Mouse (Mus musculus) adrenal gland, postnatal 0 days (tissue): ENCODE measurements around the gene Gm11937. TPM values are rescaled to one million over a fixed set of nuclear protein-coding genes. Genes with fewer than 3 reads are reported as not detected.

Experiments used
- polyA plus RNA-seq: library from polyadenylated mRNA; unstranded; fragments of >200 nt; fragmentation: Nextera tagmentation; extraction: Ambion mirVana; gene quantifications from 2 replicates; pipeline ENCODE4 v1.2.1, GENCODE M21; 2015

The Gm11937 gene
- polyA plus RNA-seq = not detected in 2 replicates

DNA sequence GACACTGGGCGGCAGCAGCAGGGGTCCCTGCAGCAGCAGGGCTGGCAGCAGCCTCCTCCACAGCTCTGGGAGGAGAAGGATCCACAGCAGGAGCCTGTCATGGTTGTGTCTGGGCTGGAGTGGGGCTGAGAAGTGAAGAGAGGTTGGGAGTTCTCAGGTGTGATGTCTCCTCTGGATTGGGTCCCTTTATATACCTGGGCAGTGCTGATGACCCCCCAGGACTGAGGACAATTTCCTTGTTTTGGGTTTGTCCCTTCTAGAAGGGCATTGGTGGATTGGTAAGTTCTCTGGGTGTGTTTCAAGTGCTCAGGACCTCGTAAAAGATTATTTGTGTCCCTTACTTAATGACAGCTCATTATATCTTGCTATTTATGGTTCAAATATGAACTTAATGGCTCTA lies at the start of gene Gm11937:
Gene Gm11937 (minus strand): TSS at position 101 of the 400 bp plus-strand sequence.

DNA sequence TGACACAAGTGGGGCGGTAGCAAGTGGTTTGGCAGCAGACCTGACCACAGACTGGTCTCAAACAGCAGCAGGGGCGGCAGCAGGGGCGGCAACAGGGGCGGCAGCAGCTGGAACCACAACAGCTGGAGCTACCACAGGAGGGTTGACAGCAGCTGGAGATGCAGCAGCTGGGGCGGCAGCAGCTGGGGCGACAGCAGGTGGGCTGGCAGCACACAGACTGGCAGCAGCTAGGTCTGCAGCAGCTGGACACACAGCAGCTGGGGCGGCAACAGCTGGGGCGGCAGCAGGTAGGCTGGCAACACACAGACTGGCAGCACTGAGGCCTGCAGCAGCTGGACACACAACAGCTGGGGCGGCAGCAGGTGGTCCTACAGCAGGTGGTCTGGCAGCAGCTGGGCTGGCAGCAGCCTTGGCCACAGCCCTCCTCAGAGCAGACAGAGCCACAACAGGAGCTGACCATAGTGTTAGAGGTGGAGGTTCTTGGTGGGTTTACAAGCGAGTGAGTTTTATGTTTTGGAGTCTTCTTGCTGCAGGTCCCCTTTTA lies 48.5 kb upstream of the Gm11937 start, which contains the start of gene Gm11563:
Gene Gm11563 (minus strand): TSS at position 494 of the 544 bp plus-strand sequence.

DNA sequence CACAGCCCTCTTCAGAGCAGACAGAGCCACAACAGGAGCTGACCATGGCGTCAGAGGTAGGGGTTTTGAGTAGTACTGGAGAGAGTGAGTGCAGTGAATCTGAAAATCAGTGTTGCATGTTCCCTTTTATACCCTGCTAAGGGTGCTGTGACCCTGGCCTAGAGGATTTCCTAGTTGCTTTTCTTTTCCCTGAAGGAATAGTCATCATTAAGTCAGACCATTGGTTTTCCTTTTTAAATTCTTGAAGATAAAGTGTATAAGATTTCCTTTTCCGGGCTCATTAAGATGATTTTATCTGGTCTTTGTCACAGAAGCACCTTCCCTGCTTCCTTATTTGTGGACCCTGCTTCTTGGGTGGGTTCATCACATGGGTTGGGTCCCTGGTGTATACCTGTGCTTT lies 40.1 kb upstream of the Gm11937 start, which contains the start of gene Gm11555:
Gene Gm11555 (minus strand): TSS at position 101 of the 400 bp plus-strand sequence.

DNA sequence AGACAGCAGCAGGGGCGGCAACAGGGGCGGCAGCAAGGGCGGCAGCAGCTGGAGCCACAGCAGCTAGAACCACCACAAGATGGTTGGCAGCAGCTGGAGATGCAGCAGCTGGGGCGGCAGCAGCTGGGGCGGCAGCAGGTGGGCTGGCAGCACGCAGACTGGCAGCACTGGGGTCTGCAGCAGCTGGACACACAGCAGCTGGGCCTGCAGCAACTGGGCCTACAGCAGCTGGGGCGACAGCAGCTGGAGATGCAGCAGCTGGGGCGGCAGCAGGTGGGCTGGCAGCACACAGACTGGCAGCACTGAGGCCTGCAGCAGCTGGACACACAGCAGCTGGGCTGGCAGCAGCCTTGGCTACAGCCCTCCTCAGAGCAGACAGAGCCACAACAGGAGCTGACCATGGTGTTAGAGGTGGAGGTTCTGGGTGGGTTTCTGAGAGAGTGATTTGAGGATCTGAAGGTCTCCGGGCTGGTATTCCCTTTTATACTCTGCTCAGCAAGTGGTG lies 33.7 kb upstream of the Gm11937 start, which contains the start of gene Krtap4-7:
Gene Krtap4-7 (minus strand): TSS at position 455 of the 505 bp plus-strand sequence.

DNA sequence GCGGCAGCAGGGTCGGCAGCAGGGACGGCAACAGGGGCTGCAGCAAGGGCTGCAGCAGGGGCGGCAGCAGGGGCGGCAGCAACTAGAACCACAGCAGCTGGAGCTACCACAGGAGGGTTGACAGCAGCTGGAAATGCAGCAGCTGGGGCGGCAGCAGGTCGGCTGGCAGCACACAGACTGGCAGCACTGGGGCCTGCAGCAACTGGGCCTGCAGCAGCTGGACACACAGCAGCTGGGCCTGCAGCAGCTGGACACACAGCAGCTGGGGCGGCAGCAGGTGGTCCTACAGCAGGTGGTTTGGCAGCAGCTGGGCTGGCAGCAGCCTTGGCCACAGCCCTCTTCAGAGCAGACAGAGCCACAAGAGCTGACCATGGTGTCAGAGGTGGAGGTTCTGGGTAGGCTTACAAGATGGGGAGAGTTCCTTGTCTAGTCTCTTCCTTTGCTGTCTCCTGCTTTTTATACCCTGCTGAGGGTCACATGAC lies 24.7 kb upstream of the Gm11937 start, which contains the start of gene Krtap4-2:
Gene Krtap4-2 (minus strand): TSS at position 432 of the 482 bp plus-strand sequence.

DNA sequence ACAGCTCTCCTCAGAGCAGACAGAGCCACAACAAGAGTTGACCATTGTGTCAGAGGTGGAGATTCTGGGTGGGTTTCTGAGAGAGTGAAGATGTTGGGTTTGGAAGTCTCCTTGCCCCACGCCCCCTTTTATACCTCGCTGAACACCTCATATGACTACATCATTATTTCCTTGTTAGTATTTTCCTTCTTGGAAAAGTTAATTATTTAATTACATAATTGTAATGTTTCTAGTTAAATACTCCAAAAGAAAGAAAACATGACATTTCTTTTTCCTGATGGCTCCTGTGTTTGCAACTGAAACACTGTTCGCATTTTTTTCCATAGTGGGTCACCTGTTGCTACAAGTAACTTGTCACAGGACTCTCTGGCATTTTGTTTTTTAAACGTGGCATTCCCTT lies 18.1 kb upstream of the Gm11937 start, which contains the start of gene Krtap4-1:
Gene Krtap4-1 (minus strand): TSS at position 101 of the 400 bp plus-strand sequence.

DNA sequence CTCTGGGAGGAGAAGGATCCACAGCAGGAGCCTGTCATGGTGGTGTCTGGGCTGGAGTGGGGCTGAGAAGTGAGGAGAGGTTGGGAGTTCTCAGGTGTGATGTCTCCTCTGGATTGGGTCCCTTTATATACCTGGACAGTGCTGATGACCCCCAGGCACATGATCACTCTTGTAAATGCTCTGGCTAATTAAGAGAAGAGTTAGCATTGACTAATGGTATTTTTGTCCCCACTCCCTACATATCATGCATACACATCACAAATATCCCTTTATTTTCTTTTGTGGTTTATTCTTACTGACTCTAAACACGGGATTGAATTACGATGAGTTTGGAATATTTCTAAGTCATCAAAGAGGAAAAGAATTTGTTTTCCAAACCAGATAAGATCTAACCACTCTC lies 10.3 kb upstream of the Gm11937 start, which contains the start of gene Gm11562:
Gene Gm11562 (minus strand): TSS at position 101 of the 400 bp plus-strand sequence.

DNA sequence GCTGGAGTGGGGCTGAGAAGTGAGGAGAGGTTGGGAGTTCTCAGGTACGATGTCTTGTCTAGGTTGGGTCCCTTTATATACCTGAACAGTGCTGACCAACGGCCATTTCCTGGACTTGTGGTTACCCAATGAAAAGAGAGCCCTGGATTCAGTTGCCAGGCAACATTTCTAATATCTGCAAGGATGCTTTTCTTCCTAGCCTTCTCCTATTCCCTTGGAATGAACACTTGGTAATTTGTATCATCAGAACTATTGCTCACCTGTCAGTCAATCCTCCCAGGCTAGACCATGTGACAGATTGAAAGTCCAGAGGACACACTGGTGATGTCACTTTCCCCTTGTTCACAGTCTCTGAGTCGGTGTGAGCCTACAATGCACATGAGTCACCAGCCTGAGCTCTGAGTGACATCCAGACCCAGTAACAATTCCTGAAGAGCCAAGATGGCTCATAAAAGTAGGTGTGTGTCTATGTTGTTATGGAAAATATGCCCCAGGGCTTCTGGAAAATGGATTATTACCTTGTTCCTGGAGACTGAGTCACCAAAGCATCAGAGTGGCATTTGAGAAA lies 4.9 kb upstream of the Gm11937 start, which contains the start of gene Krtap2-4:
Gene Krtap2-4 (minus strand): TSS at position 51 of the 568 bp plus-strand sequence.

DNA sequence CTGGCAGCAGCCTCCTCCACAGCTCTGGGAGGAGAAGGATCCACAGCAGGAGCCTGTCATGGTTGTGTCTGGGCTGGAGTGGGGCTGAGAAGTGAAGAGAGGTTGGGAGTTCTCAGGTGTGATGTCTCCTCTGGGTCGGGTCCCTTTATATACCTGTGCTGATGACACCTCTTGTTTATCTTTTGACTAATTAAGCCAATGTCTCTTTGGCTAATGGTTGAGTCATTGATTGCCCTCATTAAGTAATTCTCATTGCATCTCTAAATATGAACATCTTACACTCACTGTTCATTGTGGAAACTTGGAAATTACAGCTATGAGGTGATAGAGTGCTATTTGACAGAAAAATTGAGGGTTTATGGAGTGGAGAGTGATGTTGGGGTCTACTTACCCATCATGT lies 6.8 kb downstream of the Gm11937 start, which contains the start of gene Gm11938:
Gene Gm11938 (minus strand): TSS at position 101 of the 400 bp plus-strand sequence.

DNA sequence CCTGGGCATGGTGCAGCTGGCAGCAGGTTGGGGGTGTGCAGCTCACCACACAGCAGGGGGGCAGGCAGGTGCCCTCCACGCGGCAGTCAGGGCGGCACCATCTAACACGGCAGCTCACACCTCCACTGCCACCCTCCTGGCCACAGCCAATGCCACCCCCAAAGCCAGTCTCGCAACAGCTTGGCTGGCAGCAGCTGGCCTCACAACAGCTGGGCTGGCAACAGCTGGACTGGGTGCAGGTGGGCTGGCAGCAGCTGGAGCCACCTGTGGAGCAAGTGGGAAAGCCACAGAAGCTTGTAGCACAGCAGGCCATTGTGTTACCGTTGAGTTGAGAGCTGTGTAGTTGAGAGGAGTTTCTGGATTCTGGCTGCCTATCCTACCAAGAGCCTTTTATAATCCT lies 12.2 kb downstream of the Gm11937 start, which contains the start of gene Krtap9-3:
Gene Krtap9-3 (minus strand): TSS at position 364 of the 400 bp plus-strand sequence.

DNA sequence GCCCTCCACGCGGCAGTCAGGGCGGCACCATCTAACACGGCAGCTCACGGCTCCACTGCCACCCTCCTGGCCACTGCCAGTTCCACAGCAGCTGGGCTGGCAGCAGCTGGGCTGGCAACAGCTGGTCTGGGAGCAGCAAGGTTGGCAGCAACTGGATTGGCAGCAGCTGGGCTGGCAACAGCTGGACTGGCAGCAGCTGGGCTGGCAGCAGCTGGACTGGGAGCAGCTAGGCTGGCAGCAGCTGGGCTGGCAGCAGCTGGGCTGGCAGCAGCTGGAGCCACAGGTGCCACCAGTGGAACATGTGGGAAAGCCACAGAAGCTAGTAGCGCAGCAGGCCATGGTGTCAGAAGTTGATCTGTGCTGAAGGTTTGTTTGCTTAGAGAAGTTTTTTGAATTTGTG lies 19.0 kb downstream of the Gm11937 start, which contains the start of gene Krtap1-3:
Gene Krtap1-3 (minus strand): TSS at position 359 of the 400 bp plus-strand sequence.

DNA sequence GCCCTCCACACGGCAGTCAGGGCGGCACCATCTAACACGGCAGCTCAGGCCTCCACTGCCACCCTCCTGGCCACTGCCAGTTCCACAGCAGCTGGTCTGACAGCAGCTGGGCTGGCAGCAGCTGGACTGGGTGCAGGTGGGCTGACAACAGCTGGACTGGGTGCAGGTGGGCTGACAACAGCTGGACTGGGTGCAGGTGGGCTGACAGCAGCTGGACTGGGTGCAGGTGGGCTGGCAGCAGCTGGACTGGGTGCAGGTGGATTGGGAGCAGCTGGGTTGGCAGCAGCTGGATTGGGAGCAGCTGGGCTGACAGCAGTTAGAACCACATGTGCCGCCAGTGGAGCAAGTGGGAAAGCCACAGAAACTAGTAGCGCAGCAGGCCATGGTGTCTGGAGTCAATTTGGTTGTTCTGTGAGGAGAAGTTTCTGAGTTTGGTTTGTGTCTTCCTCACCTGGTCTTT lies 26.7 kb downstream of the Gm11937 start, which contains the start of gene Krtap1-4:
Gene Krtap1-4 (minus strand): TSS at position 410 of the 460 bp plus-strand sequence.

DNA sequence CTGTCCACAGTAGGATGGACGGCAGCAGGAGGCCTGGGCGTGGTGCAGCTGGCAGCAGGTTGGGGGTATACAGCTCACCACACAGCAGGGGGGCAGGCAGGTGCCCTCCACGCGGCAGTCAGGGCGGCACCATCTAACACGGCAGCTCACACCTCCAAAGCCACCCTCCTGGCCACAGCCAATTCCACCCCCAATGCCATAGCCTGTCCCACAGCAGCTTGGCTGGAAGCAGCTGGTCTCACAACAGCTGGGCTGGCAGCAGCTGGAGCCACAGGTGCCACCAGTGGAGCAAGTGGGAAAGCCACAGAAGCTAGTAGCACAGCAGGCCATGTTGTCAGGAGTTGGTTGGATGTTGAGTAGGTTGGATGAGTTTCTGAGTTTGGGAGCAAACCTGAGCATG lies 29.4 kb downstream of the Gm11937 start, which contains the start of gene Krtap1-5:
Gene Krtap1-5 (minus strand): TSS at position 381 of the 400 bp plus-strand sequence.

DNA sequence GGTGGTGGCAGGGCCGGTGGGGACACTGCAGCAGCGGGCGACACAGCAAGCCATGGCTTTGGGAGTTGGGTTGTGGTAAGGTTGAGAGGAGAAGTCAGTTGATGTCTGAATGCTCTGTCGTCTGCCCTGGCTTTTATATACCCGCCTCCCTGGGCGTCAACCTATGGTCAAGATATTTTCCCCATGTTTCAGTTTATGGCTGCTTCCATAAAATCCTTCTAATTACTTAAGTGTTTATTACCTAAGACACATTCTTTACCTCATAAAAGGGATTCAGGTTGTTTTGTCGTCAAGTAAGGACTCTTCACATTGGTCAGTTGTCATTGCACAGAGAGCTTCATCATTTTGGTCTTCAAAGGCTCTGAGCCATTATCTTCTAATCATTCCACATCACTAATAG lies 43.5 kb downstream of the Gm11937 start, which contains the start of gene Krtap3-1:
Gene Krtap3-1 (minus strand): TSS at position 101 of the 400 bp plus-strand sequence.

Other genes with a start within 250 kb of the Gm11937 start
- 0.08 and 0.14 TPM in 2 replicates for gene Krt28, start 235.3 kb downstream of the Gm11937 start, polyA plus RNA-seq
- gene Krt10, start 220.8 kb downstream of the Gm11937 start, polyA plus RNA-seq = 34.8 and 42.7 TPM in 2 replicates
- not detected in 2 replicates for gene Krt12, start 187.9 kb downstream of the Gm11937 start, polyA plus RNA-seq
- gene Krt20, start 172.0 kb downstream of the Gm11937 start, polyA plus RNA-seq = 1.3 and 3.1 TPM in 2 replicates
- gene Krt23, start 117.1 kb downstream of the Gm11937 start, polyA plus RNA-seq = 1.7 and 3.0 TPM in 2 replicates
- not detected in 2 replicates for gene Krt39, start 88.9 kb downstream of the Gm11937 start, polyA plus RNA-seq
- gene Krt40, start 67.0 kb downstream of the Gm11937 start, polyA plus RNA-seq = not detected in 2 replicates
- not detected in 2 replicates for gene Krtap3-3, start 59.3 kb downstream of the Gm11937 start, polyA plus RNA-seq
- not detected in 2 replicates for gene Krtap3-2, start 53.3 kb downstream of the Gm11937 start, polyA plus RNA-seq
- not detected in 2 replicates for gene Gm11939, start 50.7 kb downstream of the Gm11937 start, polyA plus RNA-seq
- gene Krtap3-1, start 43.6 kb downstream of the Gm11937 start, polyA plus RNA-seq = not detected in 2 replicates
- gene Krtap1-5, start 29.2 kb downstream of the Gm11937 start, polyA plus RNA-seq = not detected in 2 replicates
- gene Krtap1-4, start 26.5 kb downstream of the Gm11937 start, polyA plus RNA-seq = not detected in 2 replicates
- gene Krtap1-3, start 18.9 kb downstream of the Gm11937 start, polyA plus RNA-seq = not detected in 2 replicates
- not detected in 2 replicates for gene Krtap9-3, start 12.1 kb downstream of the Gm11937 start, polyA plus RNA-seq
- not detected in 2 replicates for gene Gm11938, start 6.9 kb downstream of the Gm11937 start, polyA plus RNA-seq
- not detected in 2 replicates for gene Krtap2-4, start 4.7 kb upstream of the Gm11937 start, polyA plus RNA-seq
- not detected in 2 replicates for gene Gm11562, start 10.2 kb upstream of the Gm11937 start, polyA plus RNA-seq
- not detected in 2 replicates for gene Krtap4-1, start 18.0 kb upstream of the Gm11937 start, polyA plus RNA-seq
- gene Krtap4-2, start 24.9 kb upstream of the Gm11937 start, polyA plus RNA-seq = not detected in 2 replicates
- not detected in 2 replicates for gene Krtap4-7, start 33.9 kb upstream of the Gm11937 start, polyA plus RNA-seq
- gene Gm11555, start 40.0 kb upstream of the Gm11937 start, polyA plus RNA-seq = not detected in 2 replicates
- gene Gm11563, start 48.8 kb upstream of the Gm11937 start, polyA plus RNA-seq = not detected in 2 replicates
- gene Krtap4-6, start 55.8 kb upstream of the Gm11937 start, polyA plus RNA-seq = not detected in 2 replicates
- gene Gm14190, start 80.6 kb upstream of the Gm11937 start, polyA plus RNA-seq = not detected in 2 replicates
- gene Gm14180, start 124.1 kb upstream of the Gm11937 start, polyA plus RNA-seq = not detected in 2 replicates
- gene Gm11595, start 162.7 kb upstream of the Gm11937 start, polyA plus RNA-seq = not detected in 2 replicates
- not detected in 2 replicates for gene Krtap4-8, start 170.5 kb upstream of the Gm11937 start, polyA plus RNA-seq
- not detected in 2 replicates for gene Krtap4-9, start 175.0 kb upstream of the Gm11937 start, polyA plus RNA-seq
- not detected in 2 replicates for gene Gm11596, start 183.3 kb upstream of the Gm11937 start, polyA plus RNA-seq
- gene Gm11569, start 188.7 kb upstream of the Gm11937 start, polyA plus RNA-seq = not detected in 2 replicates
- not detected in 2 replicates for gene Gm11554, start 194.3 kb upstream of the Gm11937 start, polyA plus RNA-seq
- not detected in 2 replicates for gene Krtap4-13, start 199.7 kb upstream of the Gm11937 start, polyA plus RNA-seq
- not detected in 2 replicates for gene Gm11564, start 205.5 kb upstream of the Gm11937 start, polyA plus RNA-seq
- not detected in 2 replicates for gene 2300003K06Rik, start 227.9 kb upstream of the Gm11937 start, polyA plus RNA-seq
- gene Krtap4-16, start 241.4 kb upstream of the Gm11937 start, polyA plus RNA-seq = not detected in 2 replicates
- gene Gm11568, start 247.7 kb upstream of the Gm11937 start, polyA plus RNA-seq = not detected in 2 replicates